Mouse (Mus musculus) bone marrow, adult 2 months (tissue): Measurements from ENCODE around the gene Apoa2. TPM values are rescaled to one million over a fixed set of nuclear protein-coding genes. Genes with fewer than 3 reads are reported as not detected.

Experiments used
- H3K27ac ChIP-seq: fragments of 200-500 bp; 2 replicates; pipeline ENCODE4 v1.5.1; 2012; ENCODE audit warnings: low read depth, mild to moderate bottlenecking, control low read depth, inconsistent platforms, low read length; ENCODE audit not compliant: control insufficient read depth, poor library complexity, insufficient read depth
- H3K4me1 ChIP-seq: fragments of 200-500 bp; 2 replicates; pipeline ENCODE4 v1.6.1; 2011; ENCODE audit warnings: low read length; ENCODE audit not compliant: control insufficient read depth, insufficient read depth
- H3K4me3 ChIP-seq: fragments of 200-500 bp; replicated peaks from 2 replicates; pipeline ENCODE3; 2011; ENCODE audit warnings: mild to moderate bottlenecking, low read depth, low read length, control low read depth; ENCODE audit not compliant: control insufficient read depth
- CTCF ChIP-seq: fragments of 200-500 bp; IDR thresholded peaks from 2 replicates; pipeline ENCODE4 v1.5.1; 2011; ENCODE audit warnings: low read length, control low read depth; ENCODE audit not compliant: control insufficient read depth, insufficient read depth
- POLR2A ChIP-seq: fragments of 200-500 bp; IDR thresholded peaks from 2 replicates; pipeline ENCODE4 v1.6.1; 2011; ENCODE audit warnings: low read depth, mild to moderate bottlenecking, control low read depth, low read length, borderline replicate concordance; ENCODE audit not compliant: control insufficient read depth
- WGBS: fragments of 180-500 bp; shearing (Covaris S2); methylation state at CpG from one replicate; pipeline ENCODE4 v1.1.7; 2018; 5-methylcytosine and 5-hydroxymethylcytosine counted together
- polyA plus RNA-seq: library from polyadenylated mRNA; stranded (reverse); fragments of >200 nt; gene quantifications from 2 replicates; pipeline ENCODE4 v1.2.4, GENCODE M21; 2011; ENCODE audit warnings: low replicate concordance; ENCODE audit not compliant: missing spikeins, insufficient read depth, insufficient read length

Gene Apoa2
- polyA plus RNA-seq, 1 experiment: 203 TPM

DNA sequence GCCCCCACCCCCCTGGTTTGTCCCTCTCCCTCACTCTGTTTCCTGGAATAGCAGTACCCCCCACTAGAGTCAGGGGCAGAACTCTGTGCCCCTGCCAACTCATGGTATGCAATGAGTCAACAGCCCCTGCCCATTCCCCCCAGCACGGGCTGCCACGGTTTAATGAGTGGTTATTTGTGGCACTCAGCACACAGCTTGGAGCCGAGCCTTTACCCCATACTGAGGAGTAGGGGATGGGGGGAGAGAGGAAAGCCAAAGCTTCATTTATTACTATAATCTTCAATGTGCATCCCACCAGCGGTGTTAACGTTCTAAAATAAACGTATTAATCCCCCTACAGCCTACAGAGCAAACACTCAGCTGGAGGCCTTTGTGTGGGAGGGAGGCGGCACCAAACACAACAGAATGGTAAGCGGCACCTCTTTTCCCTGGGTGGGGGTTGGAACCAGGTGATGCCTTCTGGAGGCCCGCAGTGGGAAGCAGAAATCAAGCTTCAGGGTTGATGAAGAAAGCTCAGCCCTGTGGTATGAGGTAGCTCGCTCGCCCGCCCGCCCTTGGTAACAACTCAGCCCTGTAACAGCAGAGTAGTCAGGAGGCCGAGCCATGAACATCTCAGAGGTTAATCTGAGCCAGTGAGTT lies 35.3 kb upstream of the Apoa2 start:
- WGBS: 72% methylated on average over 14 of the region's 14 CpGs
- H3K4me1 ChIP-seq: no peaks in the 10 kb centered on the region
- no peak overlapping the region for H3K27ac ChIP-seq
- TF ChIP-seq CTCF (no peak), POLR2A (no peak)
- no peak overlapping the region for H3K4me3 ChIP-seq

- TF ChIP-seq CTCF (no peak), POLR2A (no peak)
- no peaks in the 10 kb centered on the region for H3K4me1 ChIP-seq
Observed at GRCm38 (mm10) chr1:171190832-171191231, 34.0 kb upstream of the Apoa2 start.

DNA sequence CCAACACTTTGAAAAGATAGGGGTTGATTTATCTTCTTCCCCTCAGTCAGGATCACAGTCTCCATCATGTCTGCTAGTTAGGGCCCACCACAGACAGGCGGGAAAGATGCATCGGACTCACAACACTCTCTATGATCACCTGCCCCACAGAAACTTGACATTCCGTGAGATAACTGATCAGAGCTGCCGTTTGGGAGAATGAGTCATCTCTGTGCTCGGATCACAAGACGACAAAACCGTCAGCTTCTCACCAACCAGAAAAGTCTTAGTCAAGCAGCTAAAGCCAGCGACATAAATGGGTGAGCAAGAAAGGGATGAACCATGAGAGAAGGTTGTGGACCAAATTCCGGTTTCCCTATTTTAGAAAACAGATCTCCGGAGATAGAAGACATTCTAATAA lies 32.6 kb upstream of the Apoa2 start:
- Histone ChIP-seq H3K27ac (no peak overlapping the region), H3K4me1 (no peaks in the 10 kb centered on the region), H3K4me3 (no peak overlapping the region)
- no peak for TF ChIP-seq CTCF
- TF ChIP-seq POLR2A: no peak
- 85% methylated on average over 10 of the region's 10 CpGs for WGBS

More at GRCm38 (mm10) chr1:171190832-171191231, 34.0 kb upstream of the Apoa2 start:
- 87% methylated on average over 9 of the region's 9 CpGs for WGBS
- Histone ChIP-seq H3K4me3 (no peak overlapping the region), H3K27ac (no peak overlapping the region)

DNA sequence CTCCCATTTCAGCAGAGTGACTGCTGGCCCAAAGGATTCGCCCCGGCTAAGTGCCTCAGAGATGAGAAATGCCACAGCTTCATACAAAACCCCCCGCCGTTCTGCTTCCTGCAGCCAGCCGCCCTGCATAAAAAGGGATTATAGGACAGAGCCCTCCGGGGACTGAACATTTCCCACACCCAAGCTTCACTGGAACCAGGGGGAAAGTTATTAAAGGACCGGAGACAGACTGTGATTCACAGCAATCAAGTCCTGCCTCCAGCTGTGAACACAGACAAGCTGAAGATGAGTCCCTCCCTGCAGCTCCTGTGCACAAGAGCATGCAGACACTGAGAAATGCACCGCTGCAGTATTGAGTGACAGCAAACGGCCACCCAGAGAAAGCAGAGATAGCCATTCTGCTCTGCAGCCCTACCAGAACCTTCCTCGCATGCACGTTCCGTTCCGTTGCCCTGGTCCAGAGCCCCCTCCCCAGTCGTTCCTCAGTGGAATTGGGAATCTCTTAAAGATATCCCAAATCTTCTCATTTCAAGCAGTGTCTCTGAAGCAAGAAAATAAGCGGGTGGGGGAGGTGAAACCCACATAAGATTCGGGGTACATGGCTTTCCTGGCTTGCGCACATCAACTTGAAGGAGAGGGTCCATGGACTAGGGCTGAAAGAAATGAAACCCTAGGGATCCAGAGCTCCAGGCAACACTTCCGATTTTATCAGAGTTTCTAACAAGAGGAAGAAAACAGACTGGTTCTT lies 31.6 kb upstream of the Apoa2 start:
- Histone ChIP-seq H3K4me1 (no peaks in the 10 kb centered on the region), H3K27ac (no peak overlapping the region), H3K4me3 (no peak overlapping the region)
- WGBS: 74% methylated on average over 18 of the region's 18 CpGs
- no peak for TF ChIP-seq CTCF
- TF ChIP-seq POLR2A: no peak

DNA sequence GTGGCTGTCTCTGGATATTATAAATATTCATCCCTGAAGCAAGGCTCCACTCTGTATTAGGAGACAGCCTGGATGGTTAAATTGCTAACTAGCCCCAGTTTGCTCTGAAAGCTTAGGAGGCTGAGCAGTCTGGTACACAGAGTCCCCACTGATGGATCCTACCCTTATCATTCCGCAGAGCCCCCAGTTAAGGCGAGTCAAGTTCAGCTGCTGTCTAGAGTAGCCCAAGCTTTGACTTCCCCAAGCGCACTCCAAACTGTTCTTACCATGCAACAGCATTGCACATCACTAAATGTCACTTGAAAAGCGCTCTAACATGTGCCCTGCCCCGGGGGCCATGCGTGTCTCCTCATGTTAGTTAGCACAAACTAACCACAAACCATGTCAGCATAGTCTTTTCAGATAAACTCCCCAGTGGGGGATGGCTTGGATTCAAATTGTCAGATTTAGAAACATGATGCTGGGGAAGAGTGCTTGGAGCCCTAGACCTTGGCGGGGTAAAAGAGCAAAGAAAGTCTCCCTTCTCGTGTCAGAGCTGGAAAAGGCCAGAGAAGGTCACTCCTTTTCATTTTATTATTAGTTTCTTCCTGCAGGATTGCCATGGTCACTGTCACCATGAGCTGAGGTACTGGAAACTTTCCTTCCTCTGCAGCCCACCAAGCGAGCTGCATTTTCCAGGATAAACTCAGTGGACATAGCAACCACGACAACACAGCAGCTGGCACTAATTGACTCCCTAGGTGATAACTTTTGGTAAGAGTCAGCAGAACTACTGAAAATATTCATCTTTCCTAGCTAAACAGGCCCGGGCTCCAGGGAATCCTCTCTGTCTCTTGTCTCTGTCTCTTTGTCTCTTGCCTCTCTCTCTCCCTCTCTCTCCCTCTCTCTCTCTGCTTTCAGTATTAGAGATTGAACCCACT lies 30.7 kb upstream of the Apoa2 start:
- TF ChIP-seq POLR2A (no peak), CTCF (no peak)
- 60% methylated on average over 11 of the region's 11 CpGs for WGBS
- H3K4me3 ChIP-seq: no peak overlapping the region
- H3K27ac ChIP-seq: no peak overlapping the region
- no peaks in the 10 kb centered on the region for H3K4me1 ChIP-seq

- no peak for TF ChIP-seq POLR2A
- no peak for TF ChIP-seq CTCF
- no peaks in the 10 kb centered on the region for H3K4me1 ChIP-seq
- WGBS: 27% methylated on average over 20 of the region's 20 CpGs
- no peak overlapping the region for H3K4me3 ChIP-seq
- H3K27ac ChIP-seq: no peak overlapping the region
Observed at GRCm38 (mm10) chr1:171195046-171195822, 29.6 kb upstream of the Apoa2 start.

GRCm38 (mm10) chr1:171195887-171196397 lies 28.9 kb upstream of the Apoa2 start, which contains the start of gene Pcp4l1:
Gene Pcp4l1 (minus strand): TSS chr1:171196268.
- Histone ChIP-seq H3K4me1 (no peaks in the 10 kb centered on the region), H3K27ac (no peak within 1 kb of the TSS), H3K4me3 (peak within 1 kb of the TSS; percentile 37)
- TF ChIP-seq CTCF (no peak), POLR2A (no peak)
- WGBS: 1% methylated on average over 33 of the region's 33 CpGs
